Mouse (Mus musculus) olfactory bulb, adult 2 months (tissue): ENCODE data around the gene Dusp19.

Source experiments
- CTCF ChIP-seq: fragments of 200-500 bp; IDR thresholded peaks from 2 replicates; pipeline ENCODE4 v1.5.1; 2012; ENCODE audit warnings: low read depth, mild to moderate bottlenecking, low read length, moderate library complexity; ENCODE audit not compliant: insufficient read depth
- POLR2A ChIP-seq: fragments of 200-500 bp; IDR thresholded peaks from 2 replicates; pipeline ENCODE4 v1.6.1; 2012; ENCODE audit warnings: mild to moderate bottlenecking, low read depth, low read length, moderate library complexity; ENCODE audit not compliant: insufficient read depth

- no peak for TF ChIP-seq CTCF
- no peak for TF ChIP-seq POLR2A
These were observed 39.6 kb upstream of the Dusp19 start for GRCm38 (mm10) chr2:80577286-80577685.
